Mouse (Mus musculus) left cerebral cortex, adult 2 months (tissue): ENCODE results near the gene Vgll1. TPM values are rescaled to one million over a fixed set of nuclear protein-coding genes. Genes with fewer than 3 reads are reported as not detected.

Source experiments
- DNase-seq, 2 experiments: peaks; one replicate each; pipeline ENCODE4 v3.0.0; 2021 to 2022; ENCODE audit warnings: low spot score in 2 of 2, mixed read lengths in 1 of 2; ENCODE audit errors: extremely low spot score in 1 of 2
- H3K27ac ChIP-seq: fragments of 200-600 bp; 2 replicates; pipeline ENCODE4 v1.8.1; 2022
- H3K4me3 ChIP-seq: fragments of 200-600 bp; 2 replicates; pipeline ENCODE4 v1.8.1; 2022
- CTCF ChIP-seq: fragments of 200-600 bp; IDR thresholded peaks from 2 replicates; pipeline ENCODE4 v1.8.1; 2022; ENCODE audit warnings: antibody characterized with exemption, mild to moderate bottlenecking, moderate library complexity
- intact Hi-C: fragments of 180-260 bp; cut with DNase I; formaldehyde crosslinking; loops from one replicate; pipeline ENCODE4 v1.15.1; 2025
- total RNA-seq, 2 experiments: library from RNA; stranded (reverse); gene quantifications; 2 replicates each; pipeline ENCODE4 v1.2.3; 2021

The Vgll1 gene
- total RNA-seq, 2 experiments from 2014 or later: not detected

DNA sequence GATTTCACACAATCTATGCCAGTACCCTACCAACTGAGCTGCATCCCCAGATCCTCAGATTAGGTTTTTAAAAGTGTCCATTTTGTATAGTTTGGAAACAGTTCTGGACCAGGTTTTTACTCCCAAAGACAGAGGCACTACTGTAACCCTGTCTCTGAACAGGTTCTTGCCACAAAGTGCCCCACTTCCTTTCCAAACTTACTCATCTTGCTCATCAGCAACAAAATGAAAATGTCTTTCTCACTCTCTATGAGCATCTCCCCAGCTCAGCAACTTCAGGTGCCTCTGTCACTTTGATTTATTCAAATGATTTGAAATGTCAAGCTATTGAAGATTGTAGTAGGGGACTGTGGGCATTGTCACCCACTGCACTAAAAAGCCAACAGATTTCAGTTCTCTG, 49.7 kb downstream of the Vgll1 start:
- no peak overlapping the region for H3K27ac ChIP-seq
- TF ChIP-seq CTCF: no peak
- DNase-seq: no peak
- intact Hi-C loops: no loop called here
- H3K4me3 ChIP-seq: no peak overlapping the region

DNA sequence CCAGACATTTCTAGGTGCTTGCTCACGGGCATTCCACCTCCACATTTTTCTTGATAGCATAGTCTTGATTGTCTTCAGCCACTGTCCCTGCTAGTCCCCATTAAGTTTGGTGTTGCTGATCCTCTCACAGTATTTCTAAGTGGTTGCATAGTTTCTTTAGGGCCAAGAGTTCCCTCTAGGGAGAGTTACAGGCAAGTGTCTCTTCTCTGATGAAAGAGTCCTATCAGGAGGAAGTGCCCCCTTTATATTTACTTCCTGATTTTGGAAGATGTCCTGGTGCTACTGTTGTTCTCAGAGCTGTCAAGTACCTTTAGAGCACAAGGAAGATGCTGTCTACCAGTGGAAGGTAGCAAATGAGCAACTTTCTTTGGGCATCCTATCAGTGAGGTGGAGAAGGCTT, 65.6 kb downstream of the Vgll1 start:
- DNase-seq: no peak
- intact Hi-C loops: no loop called here
- Histone ChIP-seq H3K4me3 (no peak overlapping the region), H3K27ac (no peak overlapping the region)
- no peak for TF ChIP-seq CTCF

Other genes with a start within 250 kb of the Vgll1 start
- gene Adgrg4, start 217.9 kb upstream of the Vgll1 start, total RNA-seq: not detected
- under 1 TPM; 0.11 to 0.23 TPM for gene Brs3, start 45.0 kb upstream of the Vgll1 start, total RNA-seq
- 10 to 100 TPM; 54.6 to 58.6 TPM for gene Htatsf1, start 34.5 kb upstream of the Vgll1 start, total RNA-seq
- not detected for gene Cd40lg, start 124.0 kb downstream of the Vgll1 start, total RNA-seq